Comparison of ENCODE assay signal across 11 mouse cellular contexts in genomic region chr16:96376342-96376741, GRCm38 (mm10).
A peak's percentile ranks its signal among the peaks of the same experiment; 100 is the strongest.
DNase-seq lines count a peak whose midpoint lies in the region; ATAC-seq and TF ChIP-seq lines count a peak whose summit lies in the region.
"Had no signal": no experiment of that assay in that cellular context is flagged by ENCODE, and none has a peak within 500 bp of the region (broad histone marks: within the 10 kb centered on the region; RNA-seq: fewer than 3 reads in every experiment).

No protein-coding gene starts in this region.

- ATAC-seq in hindbrain, postnatal 0 days, result no peak
- peak; percentile 80 for ATAC-seq in kidney, embryonic 15.5 days (replicated peaks; ENCODE audit: low FRiP score)
- ATAC-seq: forebrain, embryonic 15.5 days had no signal

- no peak overlapping the region for H3K27ac ChIP-seq in hindbrain, postnatal 0 days
- H3K27ac ChIP-seq in hindbrain, embryonic 10.5 days, result no peak overlapping the region
- H3K27ac ChIP-seq in kidney, embryonic 15.5 days, result peak overlapping the region; percentile 70
- H3K27ac ChIP-seq: forebrain, embryonic 15.5 days; midbrain, embryonic 10.5 days had no signal

- H3K4me3 ChIP-seq in hindbrain, postnatal 0 days (ENCODE audit: low read length), result no peak overlapping the region
- no peak overlapping the region for H3K4me3 ChIP-seq in hindbrain, embryonic 10.5 days
- no peak overlapping the region for H3K4me3 ChIP-seq in kidney, embryonic 15.5 days (replicated peaks)
- H3K4me3 ChIP-seq: forebrain, embryonic 15.5 days; midbrain, embryonic 10.5 days had no signal

- no peaks in the 10 kb centered on the region for H3K27me3 ChIP-seq in hindbrain, postnatal 0 days (ENCODE audit: insufficient read depth, low read length)
- H3K27me3 ChIP-seq in hindbrain, embryonic 10.5 days (ENCODE audit: insufficient read depth, poor library complexity, severe bottlenecking), result no peaks in the 10 kb centered on the region
- H3K27me3 ChIP-seq in kidney, embryonic 15.5 days, result no peaks in the 10 kb centered on the region
- H3K27me3 ChIP-seq: forebrain, embryonic 15.5 days had no signal

- H3K9me3 ChIP-seq in hindbrain, postnatal 0 days (ENCODE audit: low read length), result no peaks in the 10 kb centered on the region
- H3K9me3 ChIP-seq in hindbrain, embryonic 10.5 days, result no peaks in the 10 kb centered on the region
- no peaks in the 10 kb centered on the region for H3K9me3 ChIP-seq in kidney, embryonic 15.5 days (replicated peaks)
- H3K9me3 ChIP-seq: forebrain, embryonic 15.5 days; midbrain, embryonic 10.5 days had no signal

- H3K4me1 ChIP-seq in hindbrain, postnatal 0 days (ENCODE audit: insufficient read depth, low read length), result no peaks in the 10 kb centered on the region; the same call in 1 of the 2 replicates
- H3K4me1 ChIP-seq in hindbrain, embryonic 10.5 days (replicated peaks), result no peaks in the 10 kb centered on the region
- peaks cover 24% of the 10 kb centered on the region for H3K4me1 ChIP-seq in kidney, embryonic 15.5 days
- H3K4me1 ChIP-seq: forebrain, embryonic 15.5 days had no signal

- no peaks in the 10 kb centered on the region for H3K36me3 ChIP-seq in hindbrain, postnatal 0 days (ENCODE audit: insufficient read depth, low read length)
- H3K36me3 ChIP-seq in hindbrain, embryonic 10.5 days, result no peaks in the 10 kb centered on the region
- peaks cover 3% of the 10 kb centered on the region; the same call in 1 of the 2 replicates for H3K36me3 ChIP-seq in kidney, embryonic 15.5 days
- H3K36me3 ChIP-seq: forebrain, embryonic 15.5 days; midbrain, embryonic 10.5 days had no signal

- no peak overlapping the region for H3K9ac ChIP-seq in hindbrain, postnatal 0 days (replicated peaks; ENCODE audit: low read length)
- H3K9ac ChIP-seq in kidney, embryonic 15.5 days, result no peak overlapping the region
- H3K9ac ChIP-seq: forebrain, embryonic 15.5 days had no signal

- no peak for TF ChIP-seq CTCF in hindbrain, postnatal 0 days (IDR thresholded peaks at IDR 0.05; ENCODE audit: low read depth)

- peak; percentile 67 for DNase-seq in hindbrain, postnatal 0 days (ENCODE audit: low spot score)
- no peak for DNase-seq in hindbrain, embryonic 10.5 days (ENCODE audit: low spot score)
- peak; percentile 68 for DNase-seq in embryo, embryonic 10.5 days (ENCODE audit: low spot score)
- DNase-seq in lung, postnatal 10 days, result peak; percentile 80
- no peak for DNase-seq in thymus, postnatal 25 days
- no peak for DNase-seq in thymus, adult 18-20 months
- DNase-seq in thymus, postnatal 4 days, result no peak
- DNase-seq: right cerebral cortex, postnatal 4 days had no signal

- H3K4me2 ChIP-seq in hindbrain, postnatal 0 days (ENCODE audit: low read depth, low read length), result no peak overlapping the region
- peak overlapping the region; percentile 23; the same call in 1 of the 2 replicates for H3K4me2 ChIP-seq in kidney, embryonic 15.5 days
- H3K4me2 ChIP-seq: forebrain, embryonic 15.5 days had no signal

- 17% methylated on average over 7 of the region's 7 CpGs for WGBS in hindbrain, postnatal 0 days
- 28% methylated on average over 7 of the region's 7 CpGs for WGBS in hindbrain, embryonic 10.5 days
- whole genome bisulfite sequencing in kidney, embryonic 15.5 days, result 3% methylated on average over 7 of the region's 7 CpGs

Comparison
In these comparisons a context has a peak if more than half of its experiments do, and no peak if none do; other contexts are left out.
1. DNase-seq: peak in hindbrain, postnatal 0 days (single experiment), embryo, embryonic 10.5 days (single experiment) and lung, postnatal 10 days (single experiment); none in hindbrain, embryonic 10.5 days (single experiment), thymus, postnatal 25 days (single experiment), thymus, adult 18-20 months (0 of 2) and thymus, postnatal 4 days (single experiment).